Mouse (Mus musculus): ENCODE results near the gene Nr2c2ap.

DNA sequence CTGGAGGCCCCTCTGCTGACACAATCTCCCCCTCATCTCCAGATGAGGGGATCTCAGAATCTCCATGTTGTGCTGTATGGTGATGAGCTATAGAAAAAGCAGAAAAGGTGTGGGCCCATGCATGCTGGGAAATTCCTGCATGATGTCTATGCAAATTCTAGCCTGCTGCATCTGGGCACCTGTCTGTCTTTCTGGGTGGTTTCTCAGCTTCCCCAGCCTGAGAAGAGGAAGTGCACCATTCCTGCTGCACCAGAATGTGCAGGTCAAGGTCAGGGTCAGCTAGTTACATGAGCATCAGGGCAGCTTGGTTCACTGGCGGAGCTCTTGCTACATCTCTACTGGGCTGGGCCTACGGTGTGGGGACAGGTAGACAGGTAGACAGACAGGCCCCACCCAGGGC, 20.7 kb upstream of the Nr2c2ap start:
- no peak for TF ChIP-seq CTCF (conservative IDR thresholded peaks at IDR 0.05; ENCODE audit: low read length)
- TF ChIP-seq POU5F1 (IDR thresholded peaks at IDR 0.05; ENCODE audit: borderline replicate concordance, low read length): no peak
